Mouse (Mus musculus): Measurements from ENCODE around the gene Tff3. TPM values are rescaled to one million over a fixed set of nuclear protein-coding genes. Genes with fewer than 3 reads are reported as not detected.

The Tff3 gene
- polyA plus RNA-seq, 1 experiment from 2014 or later = 0.97 TPM

GRCm38 (mm10) chr17:31144040-31145037 is 14.9 kb upstream of the Tff3 start, which contains the start of gene Tff2:
TSS of gene Tff2 (minus strand) at chr17:31144282.
- H3K4me2 ChIP-seq (replicated peaks) = no peak within 1 kb of the TSS
- no peaks in the 10 kb centered on the region for H3K36me3 ChIP-seq
- no peaks in the 10 kb centered on the region for H3K9me3 ChIP-seq
- H3K9ac ChIP-seq (replicated peaks) = no peak within 1 kb of the TSS
- H3K4me3 ChIP-seq (replicated peaks) = no peak within 1 kb of the TSS
- H3K27me3 ChIP-seq = no peaks in the 10 kb centered on the region
- H3K27ac ChIP-seq = no peak within 1 kb of the TSS
- WGBS = 72% methylated on average over 15 of the region's 15 CpGs
- ATAC-seq = no peak
- no peaks in the 10 kb centered on the region for H3K4me1 ChIP-seq (replicated peaks)

- H3K27ac ChIP-seq = no peak overlapping the region
- no peak overlapping the region for H3K4me3 ChIP-seq (replicated peaks)
- no peaks in the 10 kb centered on the region for H3K9me3 ChIP-seq
- no peak overlapping the region for H3K9ac ChIP-seq (replicated peaks)
- no peak for ATAC-seq
- no peaks in the 10 kb centered on the region for H3K27me3 ChIP-seq
- H3K36me3 ChIP-seq = no peaks in the 10 kb centered on the region
- no peak overlapping the region for H3K4me2 ChIP-seq (replicated peaks)
- H3K4me1 ChIP-seq (replicated peaks) = no peaks in the 10 kb centered on the region
- WGBS = 94% methylated on average over 7 of the region's 7 CpGs
These were observed 12.7 kb upstream of the Tff3 start for GRCm38 (mm10) chr17:31142116-31142515.

- ATAC-seq = no peak
- H3K36me3 ChIP-seq = no peaks in the 10 kb centered on the region
- no peaks in the 10 kb centered on the region for H3K4me1 ChIP-seq (replicated peaks)
- no peaks in the 10 kb centered on the region for H3K27me3 ChIP-seq
- no peak overlapping the region for H3K9ac ChIP-seq (replicated peaks)
- 23% methylated on average over 5 of the region's 5 CpGs for WGBS
- H3K4me3 ChIP-seq (replicated peaks) = no peak overlapping the region
- no peaks in the 10 kb centered on the region for H3K9me3 ChIP-seq
- no peak overlapping the region for H3K4me2 ChIP-seq (replicated peaks)
- H3K27ac ChIP-seq = no peak overlapping the region
These were observed 9.0 kb upstream of the Tff3 start for GRCm38 (mm10) chr17:31138398-31138797.

GRCm38 (mm10) chr17:31136821-31137220 is 7.4 kb upstream of the Tff3 start:
- Histone ChIP-seq H3K9me3 (no peaks in the 10 kb centered on the region), H3K9ac (replicated peaks) (no peak overlapping the region), H3K27me3 (no peaks in the 10 kb centered on the region), H3K4me2 (replicated peaks) (no peak overlapping the region), H3K4me3 (replicated peaks) (no peak overlapping the region), H3K36me3 (no peaks in the 10 kb centered on the region), H3K27ac (no peak overlapping the region), H3K4me1 (replicated peaks) (no peaks in the 10 kb centered on the region)
- no peak for ATAC-seq
- 93% methylated on average over 1 of the region's 1 CpGs for WGBS

GRCm38 (mm10) chr17:31136291-31136690 is 6.8 kb upstream of the Tff3 start:
- Histone ChIP-seq H3K4me2 (replicated peaks) (no peak overlapping the region), H3K27ac (no peak overlapping the region), H3K4me3 (replicated peaks) (no peak overlapping the region), H3K4me1 (replicated peaks) (no peaks in the 10 kb centered on the region), H3K27me3 (no peaks in the 10 kb centered on the region), H3K36me3 (no peaks in the 10 kb centered on the region), H3K9ac (replicated peaks) (no peak overlapping the region), H3K9me3 (no peaks in the 10 kb centered on the region)
- ATAC-seq = no peak
- 66% methylated on average over 3 of the region's 3 CpGs for WGBS

- WGBS = 76% methylated on average over 6 of the region's 6 CpGs
- H3K4me2 ChIP-seq (replicated peaks) = no peak overlapping the region
- no peaks in the 10 kb centered on the region for H3K27me3 ChIP-seq
- H3K4me1 ChIP-seq (replicated peaks) = no peaks in the 10 kb centered on the region
- ATAC-seq = no peak
- H3K36me3 ChIP-seq = no peaks in the 10 kb centered on the region
- no peak overlapping the region for H3K27ac ChIP-seq
- no peaks in the 10 kb centered on the region for H3K9me3 ChIP-seq
- no peak overlapping the region for H3K9ac ChIP-seq (replicated peaks)
- H3K4me3 ChIP-seq (replicated peaks) = no peak overlapping the region
These were observed 5.5 kb upstream of the Tff3 start for GRCm38 (mm10) chr17:31134913-31135312.

GRCm38 (mm10) chr17:31133776-31134175 is 4.3 kb upstream of the Tff3 start:
- no peak for ATAC-seq
- 85% methylated on average over 15 of the region's 15 CpGs for WGBS
- H3K4me2 ChIP-seq (replicated peaks) = no peak overlapping the region
- no peak overlapping the region for H3K4me3 ChIP-seq (replicated peaks)
- peaks cover 8% of the 10 kb centered on the region; the same call in 1 of the 2 replicates for H3K4me1 ChIP-seq (replicated peaks)
- no peaks in the 10 kb centered on the region for H3K27me3 ChIP-seq
- no peak overlapping the region for H3K27ac ChIP-seq
- H3K9ac ChIP-seq (replicated peaks) = no peak overlapping the region
- no peaks in the 10 kb centered on the region for H3K36me3 ChIP-seq
- no peaks in the 10 kb centered on the region for H3K9me3 ChIP-seq

GRCm38 (mm10) chr17:31131269-31131821 is 1.9 kb upstream of the Tff3 start:
- no peak overlapping the region for H3K4me2 ChIP-seq (replicated peaks)
- no peak overlapping the region for H3K27ac ChIP-seq
- WGBS = 87% methylated on average over 10 of the region's 10 CpGs
- no peaks in the 10 kb centered on the region for H3K36me3 ChIP-seq
- no peak for ATAC-seq
- no peaks in the 10 kb centered on the region for H3K9me3 ChIP-seq
- no peak overlapping the region for H3K4me3 ChIP-seq (replicated peaks)
- no peaks in the 10 kb centered on the region for H3K27me3 ChIP-seq
- no peak overlapping the region for H3K9ac ChIP-seq (replicated peaks)
- H3K4me1 ChIP-seq (replicated peaks) = peaks cover 8% of the 10 kb centered on the region; the same call in 1 of the 2 replicates

- WGBS = 88% methylated on average over 9 of the region's 9 CpGs
These were observed 633 bp downstream of the Tff3 start for GRCm38 (mm10) chr17:31128708-31129318.

GRCm38 (mm10) chr17:31125548-31126266 is 3.7 kb downstream of the Tff3 start:
- 44% methylated on average over 8 of the region's 9 CpGs for WGBS
- H3K27ac ChIP-seq = 0 out of 2 replicates have a peak overlapping the region, but pooled peaks have one; percentile 14

More at GRCm38 (mm10) chr17:31128708-31129318, 633 bp downstream of the Tff3 start:
- Histone ChIP-seq H3K27ac (no peak overlapping the region), H3K9ac (replicated peaks) (no peak overlapping the region), H3K27me3 (no peaks in the 10 kb centered on the region), H3K36me3 (no peaks in the 10 kb centered on the region), H3K4me2 (replicated peaks) (no peak overlapping the region), H3K9me3 (no peaks in the 10 kb centered on the region; the same call in 1 of the 2 replicates), H3K4me3 (replicated peaks) (no peak overlapping the region), H3K4me1 (replicated peaks) (peaks cover 15% of the 10 kb centered on the region)
- no peak for ATAC-seq

GRCm38 (mm10) chr17:31121975-31122374 is 7.5 kb downstream of the Tff3 start:
- no peaks in the 10 kb centered on the region for H3K27me3 ChIP-seq
- no peak overlapping the region for H3K4me2 ChIP-seq (replicated peaks)
- no peaks in the 10 kb centered on the region; the same call in 1 of the 2 replicates for H3K9me3 ChIP-seq
- H3K9ac ChIP-seq (replicated peaks) = no peak overlapping the region
- H3K4me1 ChIP-seq (replicated peaks) = peaks cover 11% of the 10 kb centered on the region
- ATAC-seq = no peak
- H3K36me3 ChIP-seq = peaks cover 7% of the 10 kb centered on the region
- H3K4me3 ChIP-seq (replicated peaks) = no peak overlapping the region
- WGBS = 13% methylated on average over 8 of the region's 8 CpGs
- H3K27ac ChIP-seq = no peak overlapping the region

More at GRCm38 (mm10) chr17:31125548-31126266, 3.7 kb downstream of the Tff3 start:
- Histone ChIP-seq H3K4me1 (replicated peaks) (peaks cover 15% of the 10 kb centered on the region), H3K4me3 (replicated peaks) (no peak overlapping the region), H3K27me3 (no peaks in the 10 kb centered on the region), H3K36me3 (no peaks in the 10 kb centered on the region), H3K9me3 (no peaks in the 10 kb centered on the region; the same call in 1 of the 2 replicates), H3K9ac (replicated peaks) (no peak overlapping the region), H3K4me2 (replicated peaks) (no peak overlapping the region)
- peak; percentile 35; the same call in 1 of the 2 replicates for ATAC-seq
